Mouse (Mus musculus): ENCODE measurements at regions not wholly inside any gene's neighbourhood (a gene's known extent, or its start where the extent isn't known, plus 50 kb on each side); places are given as distances from the start of the nearest gene placed in this dataset.

- DNase-seq (ENCODE audit: low spot score): no peak
- no peak for TF ChIP-seq POLR2A (IDR thresholded peaks at IDR 0.05; ENCODE audit: borderline replicate concordance, extremely low read depth, insufficient read depth, insufficient read length)
- Histone ChIP-seq H3K4me1 (ENCODE audit: control insufficient read depth, insufficient read depth, low read length) (no peaks in the 10 kb centered on the region), H3K36me3 (ENCODE audit: control insufficient read depth, insufficient read depth, low read length) (no peaks in the 10 kb centered on the region), H3K9ac (ENCODE audit: low read depth, low read length, severe bottlenecking) (no peak overlapping the region), H3K27ac (replicated peaks; ENCODE audit: low read depth, low read length) (no peak overlapping the region), H3K9me3 (ENCODE audit: control insufficient read depth, low read length) (no peaks in the 10 kb centered on the region), H3K4me2 (replicated peaks; ENCODE audit: low read depth, low read length, severe bottlenecking) (no peak overlapping the region), H3K27me3 (ENCODE audit: control insufficient read depth, insufficient read depth, low read length) (no peaks in the 10 kb centered on the region), H3K4me3 (replicated peaks; ENCODE audit: low read length) (no peak overlapping the region)
- ATAC-seq (ENCODE audit: low FRiP score, low read depth): no peak
- WGBS: 81% methylated on average over 3 of the region's 3 CpGs
These were observed 3650.0 kb downstream of the 9330182O14Rik start for GRCm38 (mm10) chr15:43784171-43784570.

- 22% methylated on average over 4 of the region's 4 CpGs for WGBS
- no peak overlapping the region for H3K27ac ChIP-seq (replicated peaks; ENCODE audit: low read depth, low read length)
- ATAC-seq (ENCODE audit: low FRiP score, low read depth): no peak
These were observed 3669.2 kb downstream of the 9330182O14Rik start for GRCm38 (mm10) chr15:43803342-43803741.

More at GRCm38 (mm10) chr15:43803342-43803741, 3669.2 kb downstream of the 9330182O14Rik start:
- TF ChIP-seq POLR2A (IDR thresholded peaks at IDR 0.05; ENCODE audit: borderline replicate concordance, extremely low read depth, insufficient read depth, insufficient read length): no peak
- DNase-seq (ENCODE audit: low spot score): no peak
- H3K36me3 ChIP-seq (ENCODE audit: control insufficient read depth, insufficient read depth, low read length): no peaks in the 10 kb centered on the region
- no peak overlapping the region for H3K4me3 ChIP-seq (replicated peaks; ENCODE audit: low read length)
- no peaks in the 10 kb centered on the region for H3K4me1 ChIP-seq (ENCODE audit: control insufficient read depth, insufficient read depth, low read length)
- H3K9me3 ChIP-seq (ENCODE audit: control insufficient read depth, low read length): no peaks in the 10 kb centered on the region
- H3K27me3 ChIP-seq (ENCODE audit: control insufficient read depth, insufficient read depth, low read length): no peaks in the 10 kb centered on the region
- no peak overlapping the region for H3K4me2 ChIP-seq (replicated peaks; ENCODE audit: low read depth, low read length, severe bottlenecking)
- H3K9ac ChIP-seq (ENCODE audit: low read depth, low read length, severe bottlenecking): no peak overlapping the region
